Mouse (Mus musculus): ENCODE measurements around the gene Tgif2. TPM values are rescaled to one million over a fixed set of nuclear protein-coding genes. Genes with fewer than 3 reads are reported as not detected.

The Tgif2 gene
- polyA plus RNA-seq, 1 experiment: 2.3 TPM

- H3K4me3 ChIP-seq (replicated peaks; ENCODE audit: insufficient read depth, low read depth, low read length): no peak overlapping the region
Observed at GRCm38 (mm10) chr2:156838839-156839238, 968 bp upstream of the Tgif2 start.

GRCm38 (mm10) chr2:156840301-156841027, 657 bp downstream of the Tgif2 start:
- Histone ChIP-seq H3K4me3 (replicated peaks; ENCODE audit: insufficient read depth, low read depth, low read length) (no peak overlapping the region), H3K27ac (ENCODE audit: insufficient read depth, low read length) (no peak overlapping the region), H3K4me1 (ENCODE audit: control insufficient read depth, insufficient read depth, low read length) (peaks cover 5% of the 10 kb centered on the region), H3K27me3 (ENCODE audit: control insufficient read depth, insufficient read depth, low read length) (peaks cover 5% of the 10 kb centered on the region; the same call in 1 of the 2 replicates)
- DNase-seq: no peak
- TF ChIP-seq POLR2A (IDR thresholded peaks at IDR 0.05; ENCODE audit: borderline replicate concordance, insufficient read depth, low read length) (no peak), CTCF (IDR thresholded peaks at IDR 0.05; ENCODE audit: borderline replicate concordance, insufficient read depth, low read depth, low read length) (no peak)
- WGBS: under 1% methylated on average over 74 of the region's 79 CpGs

More at GRCm38 (mm10) chr2:156838839-156839238, 968 bp upstream of the Tgif2 start:
- peaks cover 5% of the 10 kb centered on the region for H3K4me1 ChIP-seq (ENCODE audit: control insufficient read depth, insufficient read depth, low read length)
- no peak for TF ChIP-seq CTCF (IDR thresholded peaks at IDR 0.05; ENCODE audit: borderline replicate concordance, insufficient read depth, low read depth, low read length)
- no peak for TF ChIP-seq POLR2A (IDR thresholded peaks at IDR 0.05; ENCODE audit: borderline replicate concordance, insufficient read depth, low read length)
- H3K27ac ChIP-seq (ENCODE audit: insufficient read depth, low read length): no peak overlapping the region
- DNase-seq: no peak
- peaks cover 5% of the 10 kb centered on the region; the same call in 1 of the 2 replicates for H3K27me3 ChIP-seq (ENCODE audit: control insufficient read depth, insufficient read depth, low read length)
- WGBS: 88% methylated on average over 6 of the region's 6 CpGs

DNA sequence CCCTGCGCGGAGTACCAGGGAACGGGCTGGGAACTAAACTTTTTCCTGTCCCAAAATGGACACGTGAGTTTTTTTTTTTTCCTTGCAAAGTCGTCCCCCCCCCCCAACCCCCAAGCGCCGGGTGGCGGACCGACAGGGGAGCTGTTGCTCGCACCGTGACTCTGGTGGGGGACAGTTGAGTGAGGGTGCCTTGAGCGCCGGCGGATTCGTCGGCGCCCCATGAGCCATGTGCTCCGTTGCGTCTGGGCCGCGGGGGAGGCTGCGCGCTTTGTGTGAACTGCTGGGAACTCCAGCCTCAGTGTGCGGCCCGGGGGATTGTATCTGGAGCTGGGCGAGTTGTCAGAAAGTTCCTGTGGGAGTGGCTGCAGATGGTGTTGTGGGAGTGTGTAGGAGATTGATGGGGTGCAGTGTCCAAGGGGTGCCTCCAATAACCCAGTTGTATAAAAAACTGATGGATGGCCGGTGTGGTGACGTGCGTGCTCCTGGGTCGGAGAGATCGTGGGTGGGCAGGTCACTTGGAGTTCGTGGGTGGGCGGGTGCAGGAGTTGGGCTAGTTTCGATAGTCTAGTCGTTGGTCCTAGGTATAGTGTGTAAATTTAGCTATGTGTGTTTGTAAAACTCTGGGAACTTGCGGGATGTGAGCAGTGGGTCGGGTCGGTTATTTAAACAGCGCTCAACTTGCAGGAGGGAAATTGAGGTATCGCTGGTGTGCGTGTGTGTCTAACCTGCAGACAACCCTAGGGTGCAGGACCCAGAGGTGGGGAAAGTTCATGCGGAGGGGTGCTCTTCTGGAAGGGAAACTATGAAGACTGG, 1.4 kb downstream of the Tgif2 start:
- Histone ChIP-seq H3K27ac (ENCODE audit: insufficient read depth, low read length) (no peak overlapping the region), H3K4me1 (ENCODE audit: control insufficient read depth, insufficient read depth, low read length) (peaks cover 5% of the 10 kb centered on the region), H3K27me3 (ENCODE audit: control insufficient read depth, insufficient read depth, low read length) (peaks cover 5% of the 10 kb centered on the region; the same call in 1 of the 2 replicates), H3K4me3 (replicated peaks; ENCODE audit: insufficient read depth, low read depth, low read length) (no peak overlapping the region)
- no peak for TF ChIP-seq POLR2A (IDR thresholded peaks at IDR 0.05; ENCODE audit: borderline replicate concordance, insufficient read depth, low read length)
- TF ChIP-seq CTCF (IDR thresholded peaks at IDR 0.05; ENCODE audit: borderline replicate concordance, insufficient read depth, low read depth, low read length): no peak
- no peak for DNase-seq
- 1% methylated on average over 42 of the region's 42 CpGs for WGBS

- no peak for TF ChIP-seq POLR2A (IDR thresholded peaks at IDR 0.05; ENCODE audit: borderline replicate concordance, insufficient read depth, low read length)
- TF ChIP-seq CTCF (IDR thresholded peaks at IDR 0.05; ENCODE audit: borderline replicate concordance, insufficient read depth, low read depth, low read length): peak; percentile 24
- Histone ChIP-seq H3K4me1 (ENCODE audit: control insufficient read depth, insufficient read depth, low read length) (peaks cover 5% of the 10 kb centered on the region), H3K4me3 (replicated peaks; ENCODE audit: insufficient read depth, low read depth, low read length) (no peak overlapping the region), H3K27me3 (ENCODE audit: control insufficient read depth, insufficient read depth, low read length) (peaks cover 5% of the 10 kb centered on the region; the same call in 1 of the 2 replicates), H3K27ac (ENCODE audit: insufficient read depth, low read length) (no peak overlapping the region)
- WGBS: 32% methylated on average over 20 of the region's 20 CpGs
- peak; percentile 49 to 66 for DNase-seq
Observed at GRCm38 (mm10) chr2:156841841-156842706, 2.3 kb downstream of the Tgif2 start.

GRCm38 (mm10) chr2:156842711-156843110, 2.9 kb downstream of the Tgif2 start:
- Histone ChIP-seq H3K27ac (ENCODE audit: insufficient read depth, low read length) (no peak overlapping the region), H3K27me3 (ENCODE audit: control insufficient read depth, insufficient read depth, low read length) (peaks cover 5% of the 10 kb centered on the region; the same call in 1 of the 2 replicates), H3K4me1 (ENCODE audit: control insufficient read depth, insufficient read depth, low read length) (peaks cover 5% of the 10 kb centered on the region), H3K4me3 (replicated peaks; ENCODE audit: insufficient read depth, low read depth, low read length) (no peak overlapping the region)
- no peak for TF ChIP-seq CTCF (IDR thresholded peaks at IDR 0.05; ENCODE audit: borderline replicate concordance, insufficient read depth, low read depth, low read length)
- TF ChIP-seq POLR2A (IDR thresholded peaks at IDR 0.05; ENCODE audit: borderline replicate concordance, insufficient read depth, low read length): no peak
- 57% methylated on average over 11 of the region's 11 CpGs for WGBS
- DNase-seq: no peak

- no peak for DNase-seq
- Histone ChIP-seq H3K27me3 (ENCODE audit: control insufficient read depth, insufficient read depth, low read length) (peaks cover 5% of the 10 kb centered on the region; the same call in 1 of the 2 replicates), H3K4me3 (replicated peaks; ENCODE audit: insufficient read depth, low read depth, low read length) (no peak overlapping the region), H3K27ac (ENCODE audit: insufficient read depth, low read length) (no peak overlapping the region), H3K4me1 (ENCODE audit: control insufficient read depth, insufficient read depth, low read length) (peaks cover 5% of the 10 kb centered on the region)
- TF ChIP-seq CTCF (IDR thresholded peaks at IDR 0.05; ENCODE audit: borderline replicate concordance, insufficient read depth, low read depth, low read length) (no peak), POLR2A (IDR thresholded peaks at IDR 0.05; ENCODE audit: borderline replicate concordance, insufficient read depth, low read length) (no peak)
- 46% methylated on average over 10 of the region's 10 CpGs for WGBS
Observed at GRCm38 (mm10) chr2:156843331-156843730, 3.5 kb downstream of the Tgif2 start.

DNA sequence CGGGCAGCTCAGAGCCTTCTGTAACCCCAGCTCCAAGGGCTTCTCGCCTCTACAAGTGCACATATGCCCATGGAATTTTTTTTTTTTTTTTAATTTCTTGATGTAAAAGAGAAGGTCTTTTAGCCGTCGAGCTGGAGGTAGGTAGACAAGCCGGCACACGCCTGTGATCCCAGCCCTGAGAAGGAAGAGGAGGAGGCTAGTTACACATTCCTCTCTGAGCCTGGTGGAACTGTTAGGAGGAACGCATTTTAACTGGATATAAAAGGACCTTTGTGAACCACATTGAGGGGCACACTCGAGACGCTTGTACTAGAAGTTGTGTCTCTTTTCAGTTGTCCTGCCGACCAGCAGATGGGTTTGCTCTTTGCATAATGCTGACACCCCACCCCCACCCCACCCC, 4.9 kb downstream of the Tgif2 start:
- 78% methylated on average over 10 of the region's 10 CpGs for WGBS
- H3K4me1 ChIP-seq (ENCODE audit: control insufficient read depth, insufficient read depth, low read length): peaks cover 5% of the 10 kb centered on the region
- TF ChIP-seq POLR2A (IDR thresholded peaks at IDR 0.05; ENCODE audit: borderline replicate concordance, insufficient read depth, low read length) (no peak), CTCF (IDR thresholded peaks at IDR 0.05; ENCODE audit: borderline replicate concordance, insufficient read depth, low read depth, low read length) (no peak)

More for the DNA sequence above, 4.9 kb downstream of the Tgif2 start:
- peaks cover 5% of the 10 kb centered on the region; the same call in 1 of the 2 replicates for H3K27me3 ChIP-seq (ENCODE audit: control insufficient read depth, insufficient read depth, low read length)
- no peak overlapping the region for H3K4me3 ChIP-seq (replicated peaks; ENCODE audit: insufficient read depth, low read depth, low read length)
- DNase-seq: no peak
- no peak overlapping the region for H3K27ac ChIP-seq (ENCODE audit: insufficient read depth, low read length)

All from cerebellum, adult 2 months (tissue).